Mouse (Mus musculus): ENCODE measurements around the gene Stip1.

DNA sequence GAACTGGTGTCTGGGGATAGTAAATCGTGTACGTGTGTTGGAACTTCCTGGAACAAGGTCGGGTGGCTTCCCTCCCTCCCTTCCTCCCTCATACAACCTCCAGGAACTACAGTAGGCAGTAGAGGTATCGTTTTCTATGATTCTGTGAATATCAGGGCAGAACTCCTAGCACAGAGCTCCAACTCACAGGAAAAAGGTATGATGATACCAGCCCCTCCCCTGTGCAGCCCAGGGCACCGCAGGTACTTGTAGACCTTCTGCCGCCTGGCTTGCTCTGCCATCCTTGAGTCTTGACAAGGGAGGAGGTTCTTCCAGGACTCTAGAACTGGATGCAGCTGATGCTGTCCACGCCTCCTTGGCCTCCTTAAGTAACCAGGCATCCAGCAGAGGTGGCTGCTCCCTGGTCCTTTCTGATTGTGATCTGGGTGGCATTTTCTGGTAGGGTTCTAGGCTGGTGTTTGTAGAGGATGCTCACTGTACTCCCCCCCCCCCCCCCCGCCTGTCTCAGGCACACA is 27.1 kb upstream of the Stip1 start:
- TF ChIP-seq CTCF (IDR thresholded peaks at IDR 0.05; ENCODE audit: extremely low read depth, insufficient read depth, insufficient read length, insufficient replicate concordance), result no peak
- TF ChIP-seq POLR2A (IDR thresholded peaks at IDR 0.05; ENCODE audit: low read depth, low read length), result no peak

Measured in spleen, adult 2 months (tissue).